Mouse (Mus musculus) embryonic fibroblast, embryonic 13.5 days (primary cell): ENCODE results near the gene Bcar3.

ENCODE experiments used
- CTCF ChIP-seq: IDR thresholded peaks from 2 replicates; pipeline ENCODE4 v1.5.1; 2011; ENCODE audit warnings: mild to moderate bottlenecking, control low read depth, low read length, moderate library complexity, borderline replicate concordance; ENCODE audit not compliant: insufficient read depth
- POLR2A ChIP-seq: IDR thresholded peaks from 2 replicates; pipeline ENCODE4 v1.6.1; 2011; ENCODE audit warnings: low read depth, mild to moderate bottlenecking, control low read depth, low read length, moderate library complexity

DNA sequence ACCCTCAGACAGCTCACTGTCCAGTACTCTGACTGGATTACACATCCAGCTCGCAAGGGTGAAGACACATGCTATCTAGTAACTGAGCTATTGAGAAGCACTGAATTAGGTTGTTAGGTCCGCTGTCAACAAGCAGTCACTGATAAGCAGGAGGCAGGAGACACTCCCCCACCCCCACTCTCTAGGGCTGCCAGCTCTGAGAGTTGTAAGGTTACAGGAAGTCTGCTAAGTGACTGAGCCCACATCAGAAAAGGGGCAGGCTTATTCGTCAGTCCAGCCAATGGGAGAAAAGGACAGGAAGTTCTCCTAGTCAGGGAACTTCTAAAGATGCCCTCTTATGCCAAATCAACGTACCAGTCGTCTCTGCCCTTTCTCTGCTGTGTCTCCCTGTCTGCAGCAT, 180.1 kb downstream of the Bcar3 start:
- no peak for TF ChIP-seq POLR2A
- no peak for TF ChIP-seq CTCF
